Mouse (Mus musculus) gastrocnemius, postnatal 4 days (tissue): ENCODE measurements around the gene Slc35e2. TPM values are rescaled to one million over a fixed set of nuclear protein-coding genes. Genes with fewer than 3 reads are reported as not detected.
"Not testable (repeated sequence)": the region's sequence is repeated elsewhere in the genome, so short reads cannot be mapped to it uniquely, and the experiment has no call there.

Experiments used
- DNase-seq, 2 experiments: peaks; one replicate each; pipeline ENCODE4 v3.0.0; 2021 to 2022; ENCODE audit warnings: low spot score in 2 of 2, mixed read lengths in 2 of 2
- total RNA-seq, 2 experiments: library from RNA; stranded (reverse); gene quantifications; 2 replicates each; pipeline ENCODE4 v1.2.3; 2021

Gene Slc35e2
- total RNA-seq, 2 experiments from 2014 or later: 12.0 to 13.0 TPM

DNA sequence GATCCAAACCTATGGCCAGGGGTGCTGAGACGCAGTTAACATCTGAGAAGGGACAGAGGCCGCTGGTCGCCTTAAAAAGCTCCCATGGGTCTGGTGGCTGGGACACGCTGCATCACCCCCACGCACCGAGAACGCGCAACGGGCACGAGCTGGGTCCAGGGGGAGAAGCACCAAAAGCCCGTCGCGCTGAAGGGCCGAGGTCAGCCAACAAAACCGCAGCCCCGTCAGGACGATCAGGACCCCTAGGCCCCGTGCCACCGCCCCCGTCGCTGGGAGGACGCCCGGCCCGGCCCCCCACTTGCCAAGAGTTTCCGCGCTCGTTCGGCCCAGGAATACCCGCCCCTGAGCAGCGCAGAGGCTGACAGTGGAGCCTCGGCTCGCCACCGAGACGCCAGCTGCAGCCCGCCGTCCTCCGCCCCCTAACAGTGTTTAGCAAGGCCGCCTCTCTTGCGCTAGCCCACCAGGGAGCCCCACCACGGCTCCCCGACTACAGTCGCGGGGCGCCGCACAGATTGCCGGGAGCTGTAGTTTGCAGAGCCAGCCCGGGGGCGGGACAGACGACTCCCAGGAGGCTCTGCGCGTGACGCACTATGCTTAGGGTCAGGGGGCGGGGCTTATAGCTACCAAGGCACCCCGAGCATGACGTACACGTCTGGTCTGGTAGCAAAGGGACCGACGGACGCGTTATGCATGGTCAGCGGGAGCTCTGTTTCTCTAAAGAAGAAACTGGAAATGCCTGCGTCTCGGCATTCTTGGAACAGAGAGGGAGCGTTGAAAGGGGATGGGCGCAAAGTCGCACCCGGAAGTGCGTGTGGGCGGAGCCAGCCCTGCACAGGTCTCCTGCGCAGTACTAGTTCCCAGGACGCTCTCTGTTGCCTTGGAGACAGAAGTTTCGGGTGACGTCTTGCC, 67.7 kb downstream of the Slc35e2 start, which contains the start of gene Mib2:
TSS of gene Mib2 (minus strand) at position 510 of the 909 bp plus-strand sequence.
- peak; percentile 90 to 98 for DNase-seq

DNA sequence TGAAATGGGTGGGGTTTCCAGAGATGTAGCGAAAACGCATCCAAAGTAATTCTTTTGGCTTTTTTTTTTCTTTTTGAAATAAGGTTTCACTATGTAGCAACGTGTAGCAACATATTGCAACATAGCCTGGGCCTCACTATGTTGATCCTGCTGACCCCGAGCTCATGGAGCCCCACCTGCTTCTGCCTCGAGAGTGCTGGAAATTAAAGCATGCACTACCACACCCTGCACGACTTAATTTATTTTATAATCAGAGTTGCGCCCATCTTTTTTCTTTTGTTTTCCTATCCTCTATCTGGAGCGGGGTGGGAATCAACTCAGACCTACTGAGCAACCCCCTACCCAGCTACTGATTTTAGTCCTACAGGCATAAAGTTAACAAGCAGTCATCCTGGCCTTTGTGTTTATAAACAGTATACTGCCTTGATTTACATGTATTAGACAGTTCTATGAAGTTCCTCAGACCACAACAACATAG, 68.4 kb downstream of the Slc35e2 start:
- DNase-seq: no peak

DNA sequence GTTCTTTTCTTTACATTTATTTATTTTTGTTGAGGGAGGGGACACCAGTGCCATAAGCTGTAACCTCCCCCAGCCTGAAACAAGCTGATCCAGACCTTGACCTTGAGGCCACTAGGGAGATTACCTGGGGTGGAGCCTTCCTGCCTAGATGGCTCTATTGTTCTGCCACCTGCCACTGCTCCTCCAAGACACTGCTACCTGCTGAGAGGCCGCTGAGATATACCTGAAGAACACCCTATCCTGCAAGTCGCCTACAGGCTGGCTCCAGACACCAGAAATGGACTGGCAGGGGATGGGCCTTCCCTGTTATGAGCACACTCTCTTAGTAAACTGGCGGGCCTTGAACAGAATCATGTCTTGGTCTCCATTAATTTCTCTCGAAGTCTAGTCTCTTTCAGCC, 69.0 kb downstream of the Slc35e2 start:
- DNase-seq: not testable (repeated sequence)

DNA sequence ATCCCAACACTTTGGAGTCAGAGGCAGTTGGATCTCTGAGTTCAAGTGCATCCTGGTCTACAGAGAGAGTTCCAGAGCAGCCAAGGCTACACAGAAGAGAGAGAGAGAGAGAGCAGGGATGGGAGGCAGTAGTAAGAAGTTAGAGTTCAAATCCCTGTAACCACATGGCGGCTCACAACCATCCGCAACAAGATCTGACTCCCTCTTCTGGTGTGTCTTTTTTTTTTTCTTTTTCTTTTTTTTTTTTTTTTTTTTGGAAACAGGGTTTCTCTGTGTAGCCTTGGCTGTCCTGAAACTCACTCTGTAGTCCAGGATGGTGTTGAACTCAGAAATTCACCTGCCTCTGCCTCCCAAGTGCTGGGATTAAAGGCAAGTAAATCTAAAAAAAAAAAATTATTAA, 70.9 kb downstream of the Slc35e2 start:
- no peak for DNase-seq

Other genes starting within 250 kb of the Slc35e2 start
- gene Prkcz, start 240.1 kb upstream of the Slc35e2 start, total RNA-seq: 1 to 10 TPM; 4.4 to 5.4 TPM
- 1 to 10 TPM in 1 of 2 experiments, under 1 TPM in 1; 0.78 to 1.2 TPM for gene Gabrd, start 203.3 kb upstream of the Slc35e2 start, total RNA-seq
- 1 to 10 TPM; 1.7 to 2.6 TPM for gene Cfap74, start 192.2 kb upstream of the Slc35e2 start, total RNA-seq
- gene Tmem52, start 132.3 kb upstream of the Slc35e2 start, total RNA-seq: 10 to 100 TPM; 65.3 to 85.5 TPM
- gene Gnb1, start 110.1 kb upstream of the Slc35e2 start, total RNA-seq: 100 to 1,000 TPM; 272 to 286 TPM
- gene Nadk, start 39.0 kb upstream of the Slc35e2 start, total RNA-seq: 10 to 100 TPM; 31.8 to 33.1 TPM
- gene Cdk11b, start 23.4 kb downstream of the Slc35e2 start, total RNA-seq: 10 to 100 TPM; 35.8 to 44.0 TPM
- not detected for gene Gm10563, start 44.0 kb downstream of the Slc35e2 start, total RNA-seq
- gene Mmp23, start 52.0 kb downstream of the Slc35e2 start, total RNA-seq: 10 to 100 TPM; 30.1 to 37.9 TPM
- 10 to 100 TPM; 25.9 to 27.1 TPM for gene Mib2, start 67.8 kb downstream of the Slc35e2 start, total RNA-seq
- 10 to 100 TPM in 1 of 2 experiments, 1 to 10 TPM in 1; 9.8 to 10.4 TPM for gene Fndc10, start 92.9 kb downstream of the Slc35e2 start, total RNA-seq
- gene Ssu72, start 103.4 kb downstream of the Slc35e2 start, total RNA-seq: 10 to 100 TPM; 61.5 to 63.0 TPM
- gene Tmem240, start 133.4 kb downstream of the Slc35e2 start, total RNA-seq: 1 to 10 TPM; 1.3 to 1.5 TPM
- gene Atad3a, start 159.7 kb downstream of the Slc35e2 start, total RNA-seq: 10 to 100 TPM; 44.4 to 46.1 TPM
- gene Vwa1, start 173.3 kb downstream of the Slc35e2 start, total RNA-seq: 10 to 100 TPM; 23.4 to 26.4 TPM
- 1 to 10 TPM; 3.8 to 5.1 TPM for gene Tmem88b, start 184.5 kb downstream of the Slc35e2 start, total RNA-seq
- gene Ankrd65, start 189.0 kb downstream of the Slc35e2 start, total RNA-seq: under 1 TPM in 1 of 2 experiments, not detected in 1; 0.39 TPM
- gene Mrpl20, start 201.5 kb downstream of the Slc35e2 start, total RNA-seq: 10 to 100 TPM; 61.5 to 67.5 TPM
- gene Ccnl2, start 211.1 kb downstream of the Slc35e2 start, total RNA-seq: 10 to 100 TPM; 58.0 to 71.0 TPM
- 10 to 100 TPM; 80.6 to 80.9 TPM for gene Aurkaip1, start 229.9 kb downstream of the Slc35e2 start, total RNA-seq
- gene Mxra8, start 238.3 kb downstream of the Slc35e2 start, total RNA-seq: 100 to 1,000 TPM; 138 to 147 TPM
- 10 to 100 TPM; 82.1 to 85.1 TPM for gene Dvl1, start 246.0 kb downstream of the Slc35e2 start, total RNA-seq